Mouse (Mus musculus) G1E-ER4 (cell line): ENCODE data around the gene BC048403. TPM values are rescaled to one million over a fixed set of nuclear protein-coding genes. Genes with fewer than 3 reads are reported as not detected.

Experiments
- GATA1 ChIP-seq: IDR thresholded peaks from one replicate; pipeline ENCODE4 v1.8.0; 2012; ENCODE audit warnings: low read length, inconsistent platforms
- polyA plus RNA-seq: library from polyadenylated mRNA; stranded (reverse); fragments of >175 nt; gene quantifications from 2 replicates; pipeline ENCODE4 v1.2.3, GENCODE M21; 2012

The BC048403 gene
- polyA plus RNA-seq, 1 experiment, result 10.4 TPM

GRCm38 (mm10) chr10:121788536-121788935 is 48.8 kb downstream of the BC048403 start:
- TF ChIP-seq GATA1, result no peak

GRCm38 (mm10) chr10:121790078-121790477 is 50.3 kb downstream of the BC048403 start:
- no peak for TF ChIP-seq GATA1

GRCm38 (mm10) chr10:121792661-121793060 is 52.9 kb downstream of the BC048403 start:
- TF ChIP-seq GATA1, result no peak

GRCm38 (mm10) chr10:121794486-121794885 is 54.7 kb downstream of the BC048403 start:
- TF ChIP-seq GATA1, result no peak

- no peak for TF ChIP-seq GATA1
Observed at GRCm38 (mm10) chr10:121796027-121796802, 56.5 kb downstream of the BC048403 start.

GRCm38 (mm10) chr10:121800041-121800440 is 60.3 kb downstream of the BC048403 start:
- TF ChIP-seq GATA1, result no peak

Other genes starting within 250 kb of the BC048403 start
- gene Tbk1, start 153.2 kb upstream of the BC048403 start, polyA plus RNA-seq, result 2.9 and 3.0 TPM in 2 replicates
- gene Xpot, start 113.6 kb upstream of the BC048403 start, polyA plus RNA-seq, result 10.9 and 127 TPM in 2 replicates
- not detected in 2 replicates for gene D930020B18Rik, start 98.3 kb upstream of the BC048403 start, polyA plus RNA-seq